Mouse (Mus musculus) erythroblast, embryonic 14.5 days (primary cell): Measurements from ENCODE around the gene Pi16. TPM values are rescaled to one million over a fixed set of nuclear protein-coding genes. Genes with fewer than 3 reads are reported as not detected.

Experiments used
- H3K27me3 ChIP-seq: 2 replicates; pipeline ENCODE4 v1.6.1; 2012; ENCODE audit warnings: inconsistent platforms; ENCODE audit not compliant: control insufficient read depth
- H3K36me3 ChIP-seq: 2 replicates; pipeline ENCODE4 v1.6.1; 2012; ENCODE audit warnings: mild to moderate bottlenecking, inconsistent platforms; ENCODE audit not compliant: control insufficient read depth
- H3K4me1 ChIP-seq: 2 replicates; pipeline ENCODE4 v1.6.1; 2012; ENCODE audit warnings: inconsistent platforms; ENCODE audit not compliant: control insufficient read depth
- H3K4me3 ChIP-seq: replicated peaks from 2 replicates; pipeline ENCODE3; 2012; ENCODE audit warnings: moderate library complexity, mild to moderate bottlenecking, inconsistent platforms
- H3K9me3 ChIP-seq: 2 replicates; pipeline ENCODE4 v1.6.1; 2012; ENCODE audit warnings: low read length, inconsistent platforms, mixed read lengths; ENCODE audit not compliant: control insufficient read depth
- GATA1 ChIP-seq: IDR thresholded peaks from 2 replicates; pipeline ENCODE4 v1.6.1; 2012; ENCODE audit warnings: low read length, inconsistent platforms, mixed read lengths
- TAL1 ChIP-seq: IDR thresholded peaks from 3 replicates; pipeline ENCODE4 v1.6.1; 2012; ENCODE audit warnings: low read length, inconsistent platforms, mixed read lengths
- polyA plus RNA-seq: library from polyadenylated mRNA; stranded (reverse); fragments of >175 nt; gene quantifications from 2 replicates; pipeline ENCODE4 v1.2.3, GENCODE M21; 2012

Gene Pi16
- polyA plus RNA-seq, 1 experiment = 0.03 TPM

DNA sequence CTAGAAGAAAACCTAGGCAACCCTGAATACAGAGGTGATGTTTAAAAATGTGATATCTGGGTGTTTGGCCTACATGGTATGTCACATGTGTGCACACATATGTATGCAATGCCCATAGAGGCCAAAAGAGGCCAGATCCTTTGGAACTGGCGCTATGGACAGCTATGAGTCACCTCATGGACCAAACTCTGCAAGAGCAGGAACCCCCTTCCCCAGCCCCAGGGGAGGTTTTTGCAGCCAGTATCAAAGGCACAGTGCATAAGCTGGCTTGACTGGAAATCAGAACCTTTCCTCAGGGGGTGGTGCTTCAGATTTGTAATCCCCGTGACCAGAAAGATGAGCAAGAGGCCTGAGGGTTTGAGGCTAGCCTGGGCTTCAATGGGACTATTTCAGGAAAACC lies 5.4 kb upstream of the Pi16 start:
- Histone ChIP-seq H3K36me3 (no peaks in the 10 kb centered on the region), H3K27me3 (no peaks in the 10 kb centered on the region), H3K9me3 (peaks cover 2% of the 10 kb centered on the region; the same call in 1 of the 2 replicates), H3K4me1 (no peaks in the 10 kb centered on the region), H3K4me3 (no peak overlapping the region)
- TF ChIP-seq GATA1 (no peak), TAL1 (no peak)

DNA sequence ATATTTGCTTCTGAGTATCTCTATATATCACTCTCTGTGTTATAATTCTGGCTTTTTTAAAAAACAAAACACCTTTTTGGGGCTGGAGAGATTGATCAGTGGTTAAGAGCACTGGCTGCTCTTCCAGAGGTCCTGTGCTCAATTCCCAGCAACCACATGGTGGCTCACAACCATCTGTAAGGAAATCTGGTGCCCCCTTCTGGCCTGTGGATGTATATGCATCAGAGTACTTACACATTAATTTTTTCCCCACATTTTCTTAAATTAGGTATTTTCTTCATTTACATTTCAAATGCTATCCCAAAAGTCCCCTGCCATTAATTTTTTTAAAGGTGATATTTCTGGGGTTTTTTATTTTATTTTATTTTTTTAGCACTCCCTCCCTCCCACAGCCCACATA lies 4.2 kb upstream of the Pi16 start:
- no peak overlapping the region for H3K4me3 ChIP-seq
- no peaks in the 10 kb centered on the region for H3K4me1 ChIP-seq
- H3K9me3 ChIP-seq = peaks cover 2% of the 10 kb centered on the region; the same call in 1 of the 2 replicates
- TF ChIP-seq TAL1 (no peak), GATA1 (no peak)
- H3K36me3 ChIP-seq = no peaks in the 10 kb centered on the region
- no peaks in the 10 kb centered on the region; the same call in 1 of the 2 replicates for H3K27me3 ChIP-seq

DNA sequence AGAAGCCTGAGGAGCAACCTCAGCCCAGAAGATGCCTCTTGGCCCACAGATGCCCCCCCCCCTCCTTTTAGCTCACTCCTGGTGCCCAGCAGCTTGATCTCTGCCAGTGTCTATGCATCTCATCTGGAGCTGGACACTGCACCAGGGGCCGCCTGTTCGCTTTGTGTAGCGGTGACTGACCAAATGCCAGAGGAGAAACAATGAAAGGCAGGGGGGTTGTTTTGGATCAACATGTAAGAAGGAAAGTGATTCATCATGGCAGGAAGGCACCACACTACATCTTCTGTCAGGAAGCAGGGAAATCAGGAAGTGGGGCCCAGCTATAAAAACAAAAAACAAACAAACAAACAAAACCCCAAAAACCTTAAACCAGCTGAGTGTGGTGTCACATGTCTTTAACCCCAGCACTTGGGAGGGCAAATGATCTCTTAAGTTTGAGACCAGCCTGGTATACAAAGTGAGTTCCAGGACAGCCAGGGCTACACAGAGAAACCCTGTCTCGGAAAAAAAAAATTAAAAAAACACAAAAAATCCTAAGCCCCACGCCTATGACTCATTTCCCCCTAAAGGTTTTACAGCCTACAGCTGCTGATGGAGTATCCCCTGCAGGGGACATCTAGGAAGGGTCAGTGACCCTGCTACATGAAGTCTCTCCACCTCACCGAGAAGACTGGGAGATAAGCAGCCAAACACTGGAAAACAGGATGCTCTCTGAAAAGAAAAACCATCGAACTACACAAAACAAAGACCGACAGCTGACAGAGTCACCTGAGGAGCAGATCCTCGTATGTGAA lies 1.6 kb upstream of the Pi16 start:
- H3K36me3 ChIP-seq = no peaks in the 10 kb centered on the region
- H3K9me3 ChIP-seq = peaks cover 2% of the 10 kb centered on the region; the same call in 1 of the 2 replicates
- no peak for TF ChIP-seq TAL1
- no peak for TF ChIP-seq GATA1
- no peak overlapping the region for H3K4me3 ChIP-seq
- H3K4me1 ChIP-seq = peaks cover 13% of the 10 kb centered on the region
- peaks cover 24% of the 10 kb centered on the region for H3K27me3 ChIP-seq

DNA sequence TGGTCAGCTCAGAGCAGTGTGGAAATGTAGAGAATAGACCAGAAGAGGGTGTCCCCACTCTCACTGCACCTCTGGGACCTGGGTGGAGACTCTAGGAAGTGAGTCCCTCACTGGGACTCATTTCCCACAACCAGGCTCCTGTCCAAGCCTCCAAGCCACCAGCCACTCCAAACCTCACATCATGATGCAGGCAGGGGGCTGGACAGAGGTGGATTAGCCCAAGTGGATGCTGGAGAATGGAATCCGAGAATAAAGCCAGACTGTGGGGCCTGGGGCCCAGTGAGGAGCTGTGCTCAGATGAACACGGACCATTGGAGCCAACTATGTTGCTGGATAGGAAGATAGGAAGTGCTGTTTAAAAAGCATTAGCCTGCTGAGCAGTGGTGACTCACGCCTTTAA lies 589 bp upstream of the Pi16 start:
- peaks cover 2% of the 10 kb centered on the region; the same call in 1 of the 2 replicates for H3K9me3 ChIP-seq
- peaks cover 34% of the 10 kb centered on the region for H3K27me3 ChIP-seq
- peaks cover 13% of the 10 kb centered on the region for H3K4me1 ChIP-seq
- no peak overlapping the region for H3K4me3 ChIP-seq
- H3K36me3 ChIP-seq = no peaks in the 10 kb centered on the region
- TF ChIP-seq TAL1 (no peak), GATA1 (no peak)

DNA sequence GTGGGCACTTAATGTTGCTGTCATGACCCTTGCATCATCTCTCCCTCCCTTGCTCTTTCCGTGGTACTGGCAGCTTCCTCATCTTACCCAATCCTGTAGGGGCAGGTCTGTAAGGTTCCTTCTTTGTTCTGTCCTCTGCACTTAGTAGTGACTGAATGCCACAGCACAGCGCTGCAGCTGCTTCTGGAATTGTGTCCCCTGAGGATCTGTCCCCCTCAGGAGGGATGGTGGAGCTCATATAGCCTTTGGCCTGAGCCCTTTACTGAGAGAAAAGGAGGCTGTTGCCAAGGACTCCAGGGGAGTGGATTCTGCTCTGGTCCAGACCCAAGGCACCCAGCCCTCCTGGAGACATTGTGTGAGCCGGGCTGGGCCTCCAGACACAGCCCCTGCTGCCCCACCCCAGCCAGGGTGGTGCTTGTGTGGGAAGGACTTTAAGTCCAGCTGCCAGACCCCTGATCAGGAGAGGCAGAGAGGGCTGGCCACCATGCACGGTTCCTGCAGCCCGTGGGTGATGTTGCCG lies 1.3 kb downstream of the Pi16 start:
- no peaks in the 10 kb centered on the region for H3K36me3 ChIP-seq
- H3K4me3 ChIP-seq = no peak overlapping the region
- TF ChIP-seq TAL1 (no peak), GATA1 (no peak)
- no peaks in the 10 kb centered on the region for H3K9me3 ChIP-seq
- peaks cover 20% of the 10 kb centered on the region for H3K4me1 ChIP-seq
- peaks cover 45% of the 10 kb centered on the region for H3K27me3 ChIP-seq

DNA sequence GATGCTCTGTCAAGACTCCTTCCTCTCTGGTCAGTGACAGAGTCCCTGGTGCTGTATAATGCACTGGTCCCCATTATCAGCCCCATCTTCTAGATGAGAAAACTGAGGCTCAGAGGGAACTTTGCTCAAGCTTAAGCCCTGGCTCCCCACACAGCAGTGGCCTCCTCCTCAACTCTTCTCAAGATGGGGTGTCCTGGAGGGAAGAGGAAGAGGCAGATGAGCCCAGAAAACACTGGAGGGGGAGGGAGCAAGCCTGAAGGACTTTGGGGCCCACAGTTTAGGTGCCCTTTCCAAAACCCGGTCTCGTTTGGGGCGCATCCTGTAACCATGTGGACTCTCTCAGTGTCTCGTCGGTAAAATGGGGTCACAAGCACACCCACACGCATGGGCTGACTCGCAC lies 2.0 kb downstream of the Pi16 start:
- TF ChIP-seq TAL1 (no peak), GATA1 (no peak)
- H3K36me3 ChIP-seq = no peaks in the 10 kb centered on the region
- H3K4me1 ChIP-seq = peaks cover 22% of the 10 kb centered on the region
- H3K27me3 ChIP-seq = peaks cover 45% of the 10 kb centered on the region
- no peak overlapping the region for H3K4me3 ChIP-seq
- H3K9me3 ChIP-seq = no peaks in the 10 kb centered on the region

DNA sequence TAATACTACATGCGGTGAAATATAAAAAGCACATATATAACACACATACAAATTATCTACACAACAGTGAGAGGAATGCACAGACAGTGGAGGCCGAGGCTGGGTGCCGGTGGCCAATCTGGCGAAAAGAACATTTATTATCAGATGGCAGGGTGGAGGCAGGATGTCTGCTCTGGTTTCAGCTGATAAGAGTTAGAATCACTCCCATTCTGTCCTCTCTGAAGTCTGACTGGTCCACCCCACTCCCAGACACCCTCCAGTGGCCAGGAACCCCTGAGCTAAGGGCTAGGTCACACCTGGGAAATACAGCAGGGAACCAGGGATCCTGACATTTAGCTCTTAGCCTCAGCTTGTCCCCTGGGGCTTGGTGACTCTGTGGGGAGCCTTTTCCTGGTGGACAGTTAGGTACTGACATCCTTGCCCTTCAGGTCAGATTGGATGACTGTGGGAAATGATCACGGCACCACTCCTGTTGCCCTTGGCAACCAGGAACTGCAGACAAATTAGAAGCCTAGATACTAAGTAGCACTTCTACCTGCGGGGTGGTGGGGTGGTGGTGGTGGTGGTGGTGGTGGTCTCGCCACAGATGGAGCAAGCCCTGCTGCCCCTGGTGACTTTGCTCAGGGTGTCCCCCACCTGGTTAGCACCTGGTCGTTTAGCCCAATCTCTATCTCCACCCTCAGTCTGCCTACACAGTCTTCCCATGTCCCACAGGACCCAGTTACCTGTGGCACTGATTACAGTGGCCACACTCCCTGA lies 2.6 kb downstream of the Pi16 start:
- H3K36me3 ChIP-seq = no peaks in the 10 kb centered on the region
- TF ChIP-seq GATA1 = no peak
- TF ChIP-seq TAL1 = no peak
- H3K4me1 ChIP-seq = peaks cover 22% of the 10 kb centered on the region
- no peak overlapping the region for H3K4me3 ChIP-seq
- H3K27me3 ChIP-seq = peaks cover 45% of the 10 kb centered on the region
- no peaks in the 10 kb centered on the region for H3K9me3 ChIP-seq

DNA sequence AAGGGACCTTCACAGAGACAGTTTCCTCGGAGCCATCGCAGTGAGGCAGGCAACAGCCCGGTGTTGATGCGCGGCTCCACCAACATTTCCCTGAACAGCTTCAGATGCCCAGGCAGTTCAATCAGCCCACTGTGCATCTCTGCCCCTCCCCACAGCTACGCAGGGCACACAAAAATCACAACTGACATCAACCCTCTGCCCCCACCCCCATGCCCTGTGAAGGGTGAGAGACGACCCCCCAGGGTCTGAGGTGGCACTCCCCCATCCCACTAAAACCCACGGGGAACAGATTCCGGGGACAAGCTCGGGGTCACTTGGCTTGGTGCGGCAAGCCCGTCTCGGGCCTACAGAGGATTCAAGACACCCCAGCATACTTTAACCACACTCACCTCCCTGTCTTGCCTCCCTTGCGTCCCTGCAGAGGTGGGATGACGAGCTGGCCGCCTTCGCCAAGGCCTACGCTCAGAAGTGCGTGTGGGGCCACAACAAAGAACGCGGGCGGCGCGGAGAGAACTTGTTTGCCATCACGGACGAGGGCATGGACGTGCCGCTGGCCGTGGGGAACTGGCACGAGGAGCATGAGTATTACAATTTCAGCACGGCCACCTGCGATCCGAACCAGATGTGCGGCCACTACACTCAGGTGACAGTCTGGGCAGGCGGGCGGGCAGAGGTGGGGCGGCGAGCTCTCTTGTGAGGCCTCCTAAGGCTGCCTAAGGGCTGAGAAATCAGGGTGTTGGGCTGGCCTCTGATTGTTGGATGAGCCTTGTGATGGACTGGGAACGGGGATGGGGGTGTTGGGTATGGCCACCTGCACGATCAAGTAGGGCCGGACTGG lies 4.5 kb downstream of the Pi16 start:
- Histone ChIP-seq H3K9me3 (no peaks in the 10 kb centered on the region), H3K27me3 (peaks cover 58% of the 10 kb centered on the region), H3K36me3 (no peaks in the 10 kb centered on the region), H3K4me1 (peaks cover 22% of the 10 kb centered on the region), H3K4me3 (no peak overlapping the region)
- TF ChIP-seq TAL1 (no peak), GATA1 (no peak)

DNA sequence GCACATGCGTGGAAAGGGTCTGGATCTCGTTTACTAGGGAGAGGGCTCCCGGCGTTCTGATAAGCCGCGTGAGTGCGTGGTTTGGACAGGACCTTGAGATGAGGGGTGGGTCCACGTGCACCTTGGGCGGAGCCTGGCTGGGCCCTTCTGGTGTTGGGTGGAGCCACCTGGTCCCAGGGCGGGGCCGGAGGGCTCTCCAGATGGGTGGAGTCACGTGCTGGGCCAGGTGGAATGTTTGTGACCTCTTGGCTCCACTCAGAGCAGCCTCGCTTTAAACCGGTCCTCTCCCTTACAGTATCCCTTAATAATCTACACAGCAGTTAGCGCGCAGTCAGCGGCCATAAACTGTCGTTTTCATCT lies 5.1 kb downstream of the Pi16 start:
- Histone ChIP-seq H3K4me3 (no peak overlapping the region), H3K4me1 (peaks cover 22% of the 10 kb centered on the region), H3K27me3 (peaks cover 64% of the 10 kb centered on the region), H3K36me3 (no peaks in the 10 kb centered on the region), H3K9me3 (no peaks in the 10 kb centered on the region)
- TF ChIP-seq TAL1 (no peak), GATA1 (no peak)
